Mouse (Mus musculus): ENCODE results near the gene Atf7ip.

GRCm38 (mm10) chr6:136465021-136465420 is 40.9 kb upstream of the Atf7ip start:
- TF ChIP-seq POLR2A (IDR thresholded peaks at IDR 0.05; ENCODE audit: insufficient read length, low read depth): no peak
- TF ChIP-seq POLR2AphosphoS2 (IDR thresholded peaks at IDR 0.05; ENCODE audit: insufficient read length, low read depth): no peak
- no peak for TF ChIP-seq MYOG (IDR thresholded peaks at IDR 0.05; ENCODE audit: control insufficient read depth in 1 of 3, insufficient read depth in 1 of 3, insufficient read length in 2 of 3, low read depth in 2 of 3)
- TF ChIP-seq MAX (IDR thresholded peaks at IDR 0.05; ENCODE audit: low read depth): no peak
- TF ChIP-seq E2F4 (IDR thresholded peaks at IDR 0.05; ENCODE audit: insufficient read depth): no peak
- no peak for TF ChIP-seq TCF12 (IDR thresholded peaks at IDR 0.05; ENCODE audit: insufficient read depth, poor library complexity, severe bottlenecking)
- TF ChIP-seq USF1 (IDR thresholded peaks at IDR 0.05; ENCODE audit: low read depth): no peak
